Mouse (Mus musculus): ENCODE results near the gene Arf3.

GRCm38 (mm10) chr15:98781166-98781565, 18.2 kb upstream of the Arf3 start:
- TF ChIP-seq CTCF (conservative IDR thresholded peaks at IDR 0.05; ENCODE audit: low read length) (no peak), NANOG (IDR thresholded peaks at IDR 0.05; ENCODE audit: borderline replicate concordance, low read length) (no peak), POU5F1 (IDR thresholded peaks at IDR 0.05; ENCODE audit: borderline replicate concordance, low read length) (no peak)

Measured in E14TG2a.4 (cell line).